Mouse (Mus musculus) lung, postnatal 25 days (tissue): ENCODE data around the gene Prmt9.

Experiments used
- DNase-seq: peaks from one replicate; pipeline ENCODE4 v3.0.0; 2022; ENCODE audit warnings: low spot score

Gene Prmt9

DNA sequence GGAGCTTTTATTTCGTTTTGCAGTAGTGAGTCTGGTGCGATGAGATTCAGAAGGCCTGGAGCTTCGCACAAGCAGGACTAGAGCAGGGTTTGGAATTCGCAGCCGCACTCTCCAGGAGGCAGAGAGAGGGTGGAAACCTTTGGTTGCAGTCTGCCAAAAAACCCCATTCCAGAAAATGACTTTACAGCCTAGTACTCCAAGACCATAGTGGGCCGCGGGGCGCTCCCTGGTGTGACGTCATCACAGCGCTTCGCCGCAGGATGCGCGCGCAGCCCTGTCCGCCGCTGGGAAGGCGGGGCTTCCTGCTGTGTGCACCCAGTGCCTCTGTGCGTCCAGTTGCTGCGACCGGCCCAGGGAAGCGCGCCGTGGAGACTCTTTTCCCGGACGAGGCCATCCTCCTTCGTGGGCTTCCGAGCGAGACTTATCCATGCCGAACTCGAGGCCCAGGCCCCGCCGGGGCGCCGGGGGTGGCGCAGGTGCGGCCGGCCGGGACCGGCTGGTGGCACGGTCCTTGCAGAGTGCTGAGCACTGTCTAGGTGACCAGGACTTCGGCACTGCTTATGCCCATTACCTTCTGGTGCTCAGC is at the start of gene Prmt9:
Gene Prmt9 (plus strand): TSS at position 277 of the 586 bp plus-strand sequence.
- peak; percentile 94 for DNase-seq

DNA sequence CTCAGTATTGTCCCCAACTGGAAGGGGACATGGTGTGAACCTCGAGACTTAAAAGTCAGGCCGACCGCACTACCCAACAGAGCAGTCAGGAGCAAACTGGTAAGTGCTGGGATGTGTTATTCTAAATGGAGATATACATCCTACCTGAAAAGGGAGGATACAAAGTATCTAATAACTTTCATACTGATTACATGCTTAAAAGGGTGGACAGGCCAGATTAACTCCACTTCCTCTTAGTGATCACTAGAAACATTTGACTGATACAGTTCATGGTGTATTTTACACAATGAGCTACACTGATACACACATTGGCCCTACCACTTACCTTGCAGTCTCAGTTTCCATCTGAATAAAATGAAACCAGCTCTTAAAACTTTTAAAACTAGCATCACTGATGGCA is 48.9 kb upstream of the Prmt9 start:
- DNase-seq: no peak

DNA sequence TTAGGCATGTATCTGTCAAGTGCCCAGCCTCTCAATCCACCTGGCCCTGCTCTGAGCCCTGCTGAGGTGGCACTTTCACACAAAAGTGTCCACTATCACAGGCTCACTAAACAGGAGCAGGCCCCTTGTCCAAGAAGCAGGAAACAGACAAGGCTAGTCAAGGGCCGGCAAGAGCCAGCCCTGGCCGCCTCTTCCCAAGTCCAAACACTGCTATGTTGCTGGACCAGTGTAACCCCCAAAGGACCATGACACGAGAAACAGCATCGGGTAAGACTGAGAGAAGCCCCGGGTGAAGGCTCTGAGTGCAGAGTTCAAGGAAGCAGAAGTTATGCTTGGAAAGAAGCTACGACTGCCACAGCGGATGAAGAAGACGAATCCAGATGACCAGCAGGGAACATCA is 48.1 kb upstream of the Prmt9 start:
- no peak for DNase-seq

DNA sequence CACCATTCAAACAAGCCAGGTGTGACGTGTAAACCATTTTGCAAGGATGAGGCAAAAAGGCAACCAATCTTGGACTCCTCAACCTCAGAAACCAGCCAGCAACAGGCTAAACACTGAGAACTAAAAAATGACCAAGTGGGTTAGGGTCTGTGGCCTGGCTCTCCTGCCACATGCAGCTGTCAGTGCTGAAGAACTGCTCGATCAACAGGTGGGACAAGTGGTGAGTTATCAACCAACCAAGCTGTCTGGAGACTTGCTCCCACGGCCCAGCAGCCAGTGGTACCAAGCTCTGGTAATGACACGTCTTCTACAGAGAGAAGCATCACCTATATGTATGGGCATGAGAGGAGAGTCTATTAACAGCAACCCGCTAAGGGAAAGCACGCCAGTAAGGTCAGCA is 46.6 kb upstream of the Prmt9 start:
- no peak for DNase-seq

DNA sequence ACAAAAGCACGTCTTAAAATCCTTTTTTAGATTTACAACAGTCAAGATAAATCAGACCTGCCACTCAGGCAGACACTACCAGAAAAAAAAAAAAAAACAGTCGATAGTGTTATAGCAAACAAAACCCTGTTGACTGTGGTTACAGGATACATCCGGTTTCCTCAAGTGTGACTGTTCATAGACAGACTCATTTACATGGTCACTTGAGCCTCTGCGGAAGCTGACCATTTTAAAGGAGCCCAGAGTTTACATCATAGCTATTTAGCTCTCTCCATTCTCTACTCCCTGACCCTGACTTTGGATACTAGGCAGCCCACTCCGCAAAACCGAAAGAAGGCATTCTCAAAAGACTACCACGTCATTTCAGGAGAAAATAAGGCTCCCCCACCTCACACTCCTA is 42.7 kb upstream of the Prmt9 start:
- DNase-seq: no peak

DNA sequence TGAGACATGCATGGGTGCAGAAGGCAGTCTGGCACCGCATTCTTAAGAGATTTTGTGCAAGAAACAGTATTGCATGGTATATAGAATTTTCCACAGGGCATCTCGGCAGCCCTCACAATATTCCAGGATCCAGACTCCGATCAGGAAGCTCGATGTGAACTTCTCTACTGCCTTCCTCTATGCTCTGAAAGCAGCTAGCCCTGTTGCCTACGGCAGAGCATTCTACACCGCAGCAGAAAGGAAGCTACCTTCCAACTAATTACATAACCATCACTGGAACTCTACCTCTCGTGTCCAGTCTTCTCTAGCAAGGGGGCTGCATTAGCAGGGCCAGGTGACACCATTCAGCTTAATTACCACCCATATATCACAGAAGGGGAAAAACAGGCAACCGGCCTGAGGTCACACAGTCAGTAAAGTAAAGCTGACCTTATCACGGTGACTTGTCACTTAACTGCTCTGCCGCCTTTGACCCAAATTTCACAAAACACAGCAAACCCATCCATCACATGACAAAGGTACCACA is 41.6 kb upstream of the Prmt9 start:
- DNase-seq: no peak

DNA sequence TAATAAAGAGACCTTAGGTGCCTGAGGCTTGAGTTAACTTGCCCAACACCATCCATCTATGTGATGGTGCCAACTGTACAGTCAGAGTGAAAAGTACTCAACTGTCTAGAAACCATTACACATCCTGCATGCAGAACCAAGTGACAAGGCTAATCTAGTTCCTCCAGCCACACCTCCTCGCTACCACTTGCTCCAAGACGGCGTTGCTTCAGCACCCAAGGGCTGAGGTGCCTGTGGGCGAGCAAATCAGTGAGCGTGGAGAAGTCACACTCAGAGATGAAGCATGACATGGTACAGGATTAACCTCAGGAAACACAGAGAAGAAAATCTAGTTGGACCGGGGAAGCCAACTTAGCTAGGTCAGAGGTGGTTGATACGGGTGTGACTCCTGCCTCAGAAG is 40.2 kb upstream of the Prmt9 start:
- no peak for DNase-seq

DNA sequence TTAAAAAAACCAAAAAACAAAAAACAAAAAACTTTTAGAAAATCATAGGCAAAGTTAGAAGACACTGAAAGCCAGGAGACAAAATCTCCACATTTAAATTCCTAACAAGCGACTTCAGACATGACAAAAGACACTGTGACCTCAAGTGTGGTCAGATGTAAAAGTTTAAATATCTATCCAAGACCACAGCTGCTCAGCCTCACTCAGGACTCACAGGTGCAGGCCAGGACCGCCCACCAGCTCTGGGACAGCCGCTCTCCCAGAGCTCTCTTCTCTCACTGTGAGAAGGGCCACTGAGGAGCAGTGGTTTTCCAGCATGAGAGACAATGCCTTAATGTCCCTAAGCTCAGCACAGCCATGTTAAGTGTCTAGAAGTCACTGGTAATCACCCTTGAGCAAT is 38.8 kb upstream of the Prmt9 start:
- DNase-seq: no peak

DNA sequence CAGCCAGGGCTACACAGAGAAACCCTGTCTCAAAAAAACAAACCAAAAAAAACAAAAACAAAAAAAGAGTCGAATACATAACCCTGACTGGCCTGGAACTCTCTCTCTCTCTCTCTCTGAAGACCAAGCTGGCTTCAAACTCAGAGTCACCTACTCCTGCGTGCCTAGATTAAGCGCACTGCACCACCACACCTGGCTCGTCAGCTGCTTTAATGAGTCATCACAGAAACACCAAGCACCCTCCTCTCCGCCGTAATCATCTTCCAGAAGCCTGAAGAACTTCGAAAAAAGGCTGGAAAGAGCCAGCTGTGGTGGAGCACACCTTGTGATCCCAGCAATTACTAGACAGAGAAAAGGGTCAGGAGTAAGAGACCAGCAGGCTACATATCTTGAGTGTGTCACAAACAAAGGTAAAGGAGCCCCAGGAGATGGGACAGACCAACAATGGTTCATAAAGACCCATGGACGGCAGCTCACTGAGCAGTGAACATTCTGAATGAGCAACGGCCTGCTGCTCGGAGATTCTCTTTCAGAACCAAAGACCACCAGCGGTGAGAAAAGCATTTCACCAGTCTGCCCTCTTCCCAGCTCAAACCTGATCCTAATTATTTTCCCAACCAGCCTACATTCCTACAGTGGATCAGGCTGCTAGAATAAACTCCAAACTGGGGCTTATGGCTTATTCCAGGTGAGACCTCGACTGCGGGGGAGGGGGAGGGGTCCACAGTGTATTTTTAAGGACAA is 37.3 kb upstream of the Prmt9 start:
- DNase-seq: no peak

DNA sequence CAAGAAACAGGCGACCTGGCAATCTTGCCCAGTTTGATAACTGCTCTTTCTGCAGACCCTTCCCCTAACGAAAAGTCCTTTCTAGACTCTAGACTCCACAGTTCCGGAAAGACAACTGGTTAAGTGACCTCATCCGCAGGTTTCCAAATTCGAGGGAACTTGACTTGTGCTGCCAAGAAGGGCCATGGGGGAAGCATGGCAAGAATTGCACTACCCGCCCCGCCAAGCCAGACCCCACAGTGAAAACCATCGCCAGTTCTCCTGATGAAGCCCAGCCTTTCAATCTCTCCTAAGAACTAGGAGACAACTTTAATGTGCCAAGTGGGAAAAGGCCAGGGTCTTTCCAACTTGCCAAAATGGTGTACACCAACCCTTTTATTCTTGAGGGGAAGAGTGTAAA is 34.0 kb upstream of the Prmt9 start:
- no peak for DNase-seq

DNA sequence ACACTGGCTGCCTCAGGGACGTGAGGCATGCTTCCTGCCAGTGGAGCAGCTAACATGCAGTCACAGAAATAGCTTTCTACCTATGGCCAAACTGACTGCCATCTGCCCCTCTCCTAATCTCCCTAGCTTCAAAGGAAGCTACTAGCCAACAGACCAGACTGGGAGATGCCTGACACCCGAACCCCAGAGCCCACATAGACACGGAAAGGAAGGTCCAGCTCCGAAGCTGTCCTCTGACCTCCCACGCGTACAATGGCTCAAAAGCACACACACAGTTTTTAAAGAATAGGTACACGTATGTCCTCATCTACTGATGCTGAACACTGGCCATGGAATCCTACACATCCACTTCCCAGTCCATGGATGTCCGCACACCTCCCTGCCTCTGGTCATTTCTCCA is 33.4 kb upstream of the Prmt9 start:
- no peak for DNase-seq

DNA sequence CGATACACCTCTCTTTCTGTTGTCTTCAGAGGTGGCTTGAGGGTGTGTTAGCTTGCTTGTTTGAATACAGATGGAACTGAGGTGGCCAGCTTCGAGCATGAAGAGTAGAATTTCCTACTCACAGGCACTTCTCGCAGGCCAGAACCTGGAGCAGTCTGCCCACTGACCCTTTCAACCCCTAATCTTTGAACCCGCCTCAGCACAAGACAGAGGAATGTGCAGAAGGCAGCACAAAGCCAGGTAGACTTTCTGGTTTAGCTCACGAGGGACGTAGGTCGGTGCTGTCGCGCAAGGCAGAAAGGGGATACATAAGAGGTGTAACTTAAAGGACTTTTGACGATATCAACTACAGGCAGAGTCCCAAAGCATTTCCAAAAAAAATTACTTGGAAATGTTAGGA is 32.4 kb upstream of the Prmt9 start:
- no peak for DNase-seq

DNA sequence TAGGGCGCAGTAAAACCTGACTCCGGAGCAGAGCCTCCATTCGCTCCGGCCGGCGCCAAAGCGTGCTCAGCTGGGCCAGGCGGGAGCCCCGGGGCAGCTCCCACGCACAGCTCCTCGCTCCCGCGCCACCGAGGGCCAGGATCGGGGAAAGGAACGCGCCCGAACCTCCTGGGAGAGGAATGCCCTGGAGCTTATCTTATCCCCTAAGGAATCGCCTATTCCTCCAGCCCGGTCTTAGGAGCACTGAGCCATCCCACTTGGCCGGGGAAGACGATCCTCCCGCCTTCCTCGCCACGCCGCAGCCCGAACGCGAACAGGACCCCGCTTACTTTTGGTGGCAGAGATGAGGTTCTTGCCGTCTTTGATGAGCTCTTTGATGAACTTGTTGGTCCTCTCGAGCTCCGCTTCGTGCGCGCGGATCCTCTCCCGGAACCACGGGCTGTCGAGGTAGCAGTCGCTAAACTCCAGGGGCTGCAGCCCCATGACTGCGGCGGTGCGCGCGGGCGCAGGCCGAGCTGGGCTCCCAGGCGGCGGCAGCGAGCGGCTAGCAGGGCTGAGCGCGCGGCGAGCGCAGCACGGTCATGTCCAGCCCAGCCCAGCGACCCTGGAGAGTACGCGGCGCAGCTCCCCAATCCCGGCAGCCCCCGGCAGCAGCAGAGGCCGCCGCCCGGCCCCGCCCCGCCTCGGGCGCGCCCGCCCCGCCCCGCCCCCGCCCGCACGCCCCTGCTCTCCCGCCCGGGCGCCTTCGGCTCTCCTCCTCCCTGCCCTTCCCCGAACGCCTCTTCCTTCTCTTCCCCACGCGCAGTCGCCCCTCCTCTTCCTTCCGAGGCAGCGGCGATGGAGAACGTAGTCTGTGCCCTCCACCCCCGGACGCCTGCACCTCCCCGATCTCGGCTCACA is 31.6 kb upstream of the Prmt9 start, which contains the start of gene Arhgap10:
Gene Arhgap10 (minus strand): TSS at position 653 of the 900 bp plus-strand sequence.
- peak; percentile 83 for DNase-seq

DNA sequence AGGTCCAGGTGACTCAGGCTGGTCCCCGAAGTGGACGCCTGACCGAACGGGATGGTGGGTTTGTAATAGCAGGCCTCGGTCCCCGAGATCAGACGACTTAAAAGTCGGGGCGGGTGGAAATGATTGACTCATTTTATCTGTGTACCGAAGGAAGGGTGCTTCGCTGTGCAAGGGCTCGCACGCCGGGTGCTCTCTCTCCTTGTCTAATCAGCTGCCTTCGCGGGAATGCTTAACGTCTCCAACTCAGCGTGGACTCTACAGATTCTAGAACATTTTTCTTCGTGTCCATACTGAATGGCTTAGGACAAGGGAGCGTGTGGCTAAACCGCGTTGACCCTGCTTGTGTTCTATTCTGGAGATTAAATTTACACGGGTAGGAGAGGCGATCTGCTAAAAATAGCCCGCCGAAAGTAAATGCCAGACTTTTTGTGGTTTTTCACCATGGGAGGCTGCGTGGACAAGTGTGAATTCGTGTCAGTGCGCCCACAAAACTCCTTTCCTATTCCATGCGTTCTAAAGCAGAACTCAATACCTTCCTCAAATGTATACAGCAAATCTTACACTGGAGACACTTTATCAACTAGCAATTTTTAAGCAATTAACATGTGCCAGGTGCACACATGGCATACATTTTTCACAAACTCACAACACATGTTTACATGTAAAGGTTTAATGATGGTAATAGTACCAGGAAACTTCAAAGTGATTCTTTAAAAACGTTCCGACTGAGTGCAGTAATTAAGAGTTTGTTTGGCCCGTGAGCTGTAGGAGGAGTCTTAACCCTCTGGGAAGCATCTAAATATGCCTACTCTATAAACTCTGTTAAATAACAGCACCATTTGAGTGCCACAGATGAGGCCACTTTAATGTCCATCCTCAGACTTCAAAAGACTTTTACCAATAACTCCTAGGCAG is 30.7 kb upstream of the Prmt9 start:
- DNase-seq: no peak

DNA sequence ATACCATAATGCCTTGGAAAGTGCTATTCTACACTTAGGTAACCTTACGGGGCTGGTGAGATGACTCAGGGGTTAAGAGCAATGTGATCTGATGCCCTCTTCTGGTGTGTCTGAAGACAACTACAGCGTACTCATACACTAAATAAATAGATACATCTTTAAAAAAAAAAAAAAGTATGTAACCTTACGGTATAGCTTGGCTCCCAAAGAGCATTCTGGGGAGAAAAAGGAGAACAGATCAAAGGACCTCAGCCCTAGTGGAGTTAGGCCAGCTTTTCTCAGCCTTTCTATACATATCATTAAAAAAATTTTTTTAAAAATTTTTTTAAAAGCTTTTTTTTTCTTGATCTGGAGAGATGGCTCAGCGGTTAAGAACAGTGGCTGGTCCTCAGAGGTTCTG is 28.6 kb upstream of the Prmt9 start:
- no peak for DNase-seq

DNA sequence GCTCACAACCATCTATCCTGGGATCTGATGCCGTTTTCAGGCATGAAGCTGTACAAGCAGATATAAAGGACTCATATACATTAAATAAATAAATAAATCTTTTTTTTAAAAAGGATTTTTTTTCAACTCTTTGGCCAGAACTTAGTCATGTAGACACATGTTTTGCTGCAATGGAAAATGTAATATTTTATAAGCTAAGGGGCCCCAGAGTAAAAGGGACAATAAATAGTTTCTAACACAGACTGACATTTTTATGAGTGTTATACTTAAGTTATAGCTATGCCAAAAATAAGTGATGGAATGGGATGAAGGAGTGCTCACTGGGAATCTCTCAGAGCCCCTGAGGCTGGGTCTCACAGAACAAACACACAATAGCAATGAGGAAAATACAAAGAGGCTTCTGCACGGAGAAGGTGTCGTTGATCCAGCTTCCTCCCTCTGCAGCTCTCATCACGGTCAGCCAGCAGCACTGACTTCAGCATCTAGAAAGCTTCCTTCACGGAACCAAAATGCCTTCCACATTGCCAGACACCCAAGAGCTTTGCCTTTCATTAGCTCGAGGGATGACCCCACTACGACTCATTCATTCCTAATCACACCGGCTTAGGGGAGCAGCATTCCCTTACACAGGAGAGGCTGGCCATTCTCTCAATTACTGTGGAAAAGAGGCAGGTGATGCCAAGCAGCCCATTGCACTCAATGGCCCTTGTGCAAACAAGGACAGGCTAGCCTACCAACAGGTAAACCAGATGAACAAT is 28.0 kb upstream of the Prmt9 start:
- DNase-seq: no peak

DNA sequence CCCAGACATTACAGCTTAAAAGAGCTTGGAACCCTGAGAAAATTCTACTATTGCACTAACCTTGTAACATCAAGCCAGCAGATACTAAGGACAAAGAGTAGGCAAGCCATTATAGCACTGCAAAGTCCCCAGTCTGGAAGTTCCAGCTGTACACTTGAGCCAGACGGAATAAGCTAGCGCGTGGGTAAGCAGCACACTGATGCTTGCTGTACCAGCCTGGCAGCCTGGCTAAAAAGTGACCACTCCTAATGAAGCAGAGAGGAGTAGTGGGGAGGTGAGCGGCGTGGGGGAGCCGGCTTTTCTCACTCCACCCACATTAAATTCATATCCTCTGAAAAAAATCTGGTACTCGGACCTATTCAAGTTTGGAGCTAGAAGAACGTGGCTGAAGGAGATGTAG is 26.2 kb upstream of the Prmt9 start:
- no peak for DNase-seq

DNA sequence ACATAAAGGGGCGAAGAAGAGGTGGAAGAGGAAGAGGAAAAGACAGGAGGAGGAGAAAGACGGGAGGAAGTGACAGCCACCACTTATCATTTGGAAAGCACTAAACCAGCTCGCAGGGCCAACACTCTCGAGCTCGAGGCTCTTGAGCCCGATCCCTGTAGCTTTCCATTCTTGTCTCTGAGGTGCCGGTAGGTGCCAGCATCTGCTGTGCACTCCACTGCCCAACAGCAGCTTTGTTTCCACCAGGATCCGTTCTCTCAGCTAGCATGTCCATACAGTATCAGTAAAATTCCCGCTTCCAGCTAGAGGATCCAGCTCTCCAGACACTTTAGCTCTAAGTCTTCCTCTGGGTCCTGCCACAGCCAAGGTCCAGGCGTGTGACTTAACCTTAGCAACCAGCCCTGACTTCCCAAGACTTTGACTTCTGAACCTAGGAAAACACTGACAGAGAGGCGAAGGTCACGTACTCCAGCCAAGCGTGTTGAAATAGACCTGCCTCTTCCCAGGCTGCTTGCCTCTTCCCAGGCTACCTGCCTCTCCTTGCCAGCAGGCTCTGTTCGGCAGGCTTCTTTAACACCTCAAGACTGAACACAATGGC is 25.1 kb upstream of the Prmt9 start:
- DNase-seq: no peak

DNA sequence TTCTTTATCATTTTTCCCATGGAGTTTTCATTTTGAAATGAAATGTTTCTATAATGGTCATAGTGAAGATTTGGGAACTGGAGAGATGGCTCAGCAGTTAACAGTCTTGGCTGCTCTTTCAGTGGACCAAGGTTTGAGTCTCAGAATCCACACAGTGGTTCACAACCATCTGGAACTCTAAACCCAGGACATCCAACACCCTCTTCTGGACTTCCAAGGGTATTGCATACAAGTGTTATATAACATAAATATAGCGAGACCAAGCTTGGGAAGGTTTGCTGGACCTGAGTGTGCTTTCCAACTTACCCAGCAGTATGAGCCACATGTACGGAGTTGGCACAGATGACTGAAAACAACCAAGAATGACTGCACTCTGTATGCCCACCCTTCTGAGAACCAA is 24.3 kb upstream of the Prmt9 start:
- no peak for DNase-seq

DNA sequence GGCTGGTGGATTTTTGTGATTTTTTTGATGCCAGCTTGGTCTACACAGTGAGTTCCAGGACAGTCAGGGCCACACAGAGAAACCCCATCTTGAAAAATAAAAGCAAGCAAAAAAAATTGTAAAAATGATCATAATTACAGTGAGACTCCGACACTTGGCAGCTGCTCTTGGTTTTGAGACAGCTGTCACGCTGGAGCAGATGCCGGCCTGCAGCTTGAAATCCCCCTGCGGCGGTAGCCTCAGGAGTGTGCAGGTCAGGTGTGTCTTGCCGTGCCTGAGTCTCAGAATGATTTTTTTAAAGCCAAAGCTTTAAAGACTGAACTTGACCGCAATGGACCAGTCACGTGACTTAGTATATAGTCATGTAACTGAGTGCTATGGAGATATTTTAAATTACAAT is 23.1 kb upstream of the Prmt9 start:
- no peak for DNase-seq
